Mouse (Mus musculus) ovary, adult 18-20 months (tissue): ENCODE measurements at regions not wholly inside any gene's neighbourhood (a gene's known extent, or its start where the extent isn't known, plus 50 kb on each side); places are given as distances from the start of the nearest gene placed in this dataset.

Experiments used
- DNase-seq: peaks from one replicate; pipeline ENCODE4 v3.0.0; 2022; ENCODE audit warnings: low spot score, mixed read lengths

- no peak for DNase-seq
Observed at GRCm38 (mm10) chr6:99938949-99939348, 212.8 kb upstream of the Prok2 start.

GRCm38 (mm10) chr6:99936716-99937115 lies 210.5 kb upstream of the Prok2 start:
- no peak for DNase-seq

DNA sequence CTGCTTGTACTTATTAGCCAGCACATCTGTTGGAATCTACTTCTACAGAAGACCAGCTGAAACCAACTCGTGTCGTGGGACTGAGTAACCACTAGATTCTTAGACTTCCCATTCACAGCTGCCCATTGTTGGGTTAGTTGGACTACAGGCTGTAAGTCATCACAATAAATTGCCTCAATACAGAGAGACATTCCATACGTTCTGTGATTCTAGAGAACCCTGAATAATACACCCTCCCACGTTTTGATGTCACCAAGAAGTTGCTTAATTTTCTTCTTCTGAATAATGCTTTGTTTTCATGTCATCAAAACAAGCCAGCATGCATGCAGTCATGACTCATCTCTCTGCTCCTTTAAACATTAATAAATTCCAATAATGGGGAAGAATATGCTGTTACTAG lies 209.2 kb upstream of the Prok2 start:
- DNase-seq, result no peak

- DNase-seq, result peak; percentile 52
Observed at GRCm38 (mm10) chr6:99934394-99934793, 208.2 kb upstream of the Prok2 start.

DNA sequence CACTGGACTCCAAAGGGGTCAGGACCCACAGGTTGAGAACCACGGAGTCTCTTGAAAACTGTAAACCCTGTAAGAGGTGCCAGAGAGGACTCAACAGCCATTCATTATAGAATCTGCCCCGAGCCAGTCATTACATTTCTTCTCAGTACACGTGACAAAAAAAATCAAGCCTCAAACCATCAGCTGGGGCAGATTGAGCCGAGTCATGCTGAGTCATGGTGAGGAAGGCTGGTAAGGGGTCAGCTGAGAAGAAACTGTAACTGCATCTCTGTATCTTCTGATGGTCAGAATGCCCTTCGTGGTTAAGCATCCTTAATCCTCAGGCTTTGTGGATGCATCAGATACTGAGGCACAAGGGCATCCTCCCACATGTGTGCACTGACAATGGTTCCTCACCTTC lies 207.2 kb upstream of the Prok2 start:
- DNase-seq, result no peak

- DNase-seq, result no peak
Observed at GRCm38 (mm10) chr6:99932923-99933322, 206.7 kb upstream of the Prok2 start.

- no peak for DNase-seq
Observed at GRCm38 (mm10) chr6:99932405-99932804, 206.2 kb upstream of the Prok2 start.

- no peak for DNase-seq
Observed at GRCm38 (mm10) chr6:99931588-99931987, 205.4 kb upstream of the Prok2 start.

DNA sequence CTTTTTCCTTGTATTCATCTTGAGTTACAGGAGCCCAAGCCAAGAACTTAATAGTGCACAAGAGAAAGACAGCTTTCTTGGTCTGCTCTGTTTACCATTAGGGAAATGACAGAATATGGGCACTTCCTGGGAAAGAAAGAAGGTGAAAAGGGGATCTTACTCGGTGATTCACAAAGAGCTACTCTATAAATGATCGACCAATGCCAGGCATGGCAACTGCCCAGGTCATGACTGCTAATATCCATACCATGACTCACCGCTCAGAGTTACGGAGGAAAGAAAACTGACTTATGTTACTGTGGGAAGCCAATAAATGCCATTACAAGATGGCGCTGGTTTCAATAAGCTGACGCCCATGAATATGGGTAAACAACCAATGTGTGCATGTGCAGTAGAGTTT lies 204.1 kb upstream of the Prok2 start:
- DNase-seq, result no peak

GRCm38 (mm10) chr6:99927933-99928555 lies 201.9 kb upstream of the Prok2 start:
- DNase-seq, result no peak

DNA sequence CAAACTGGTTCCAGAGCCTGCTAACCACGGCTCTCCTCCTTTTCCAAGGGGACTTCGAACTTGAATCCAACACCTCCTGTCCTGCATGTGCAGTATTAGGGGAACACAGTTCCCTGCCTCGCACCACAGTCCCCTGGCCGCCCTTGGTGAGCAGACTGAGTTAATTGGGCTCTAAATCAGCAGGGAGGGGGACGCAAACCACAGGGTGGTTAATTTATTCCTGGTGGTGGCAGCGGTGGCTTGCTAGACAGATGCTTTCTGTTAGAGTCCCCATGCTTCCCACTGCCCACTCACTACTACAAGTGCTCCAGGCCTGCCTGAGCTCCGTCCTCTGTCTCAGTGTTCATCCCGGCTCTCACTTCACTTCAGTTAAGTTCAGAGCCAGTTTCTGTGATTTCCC lies 198.0 kb upstream of the Prok2 start:
- DNase-seq, result no peak

DNA sequence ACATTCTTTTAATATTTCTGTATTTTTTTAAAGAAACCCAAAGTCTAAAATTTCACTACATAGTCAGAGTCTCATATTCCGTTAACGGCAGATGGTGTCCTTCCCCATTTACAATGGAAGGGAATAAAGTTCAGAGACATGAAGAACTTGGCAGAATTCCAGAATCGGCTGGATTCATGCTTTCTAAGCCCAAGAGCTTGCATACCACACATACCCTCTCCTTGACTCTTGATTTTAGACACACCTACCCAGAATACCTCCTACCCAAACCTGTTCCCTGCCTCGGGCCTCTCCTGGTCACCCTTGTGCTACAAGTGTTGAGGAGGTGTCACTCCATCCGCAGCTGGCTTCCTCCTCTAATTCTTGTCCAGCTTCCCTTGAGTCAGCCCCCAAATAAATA lies 195.8 kb upstream of the Prok2 start:
- no peak for DNase-seq

DNA sequence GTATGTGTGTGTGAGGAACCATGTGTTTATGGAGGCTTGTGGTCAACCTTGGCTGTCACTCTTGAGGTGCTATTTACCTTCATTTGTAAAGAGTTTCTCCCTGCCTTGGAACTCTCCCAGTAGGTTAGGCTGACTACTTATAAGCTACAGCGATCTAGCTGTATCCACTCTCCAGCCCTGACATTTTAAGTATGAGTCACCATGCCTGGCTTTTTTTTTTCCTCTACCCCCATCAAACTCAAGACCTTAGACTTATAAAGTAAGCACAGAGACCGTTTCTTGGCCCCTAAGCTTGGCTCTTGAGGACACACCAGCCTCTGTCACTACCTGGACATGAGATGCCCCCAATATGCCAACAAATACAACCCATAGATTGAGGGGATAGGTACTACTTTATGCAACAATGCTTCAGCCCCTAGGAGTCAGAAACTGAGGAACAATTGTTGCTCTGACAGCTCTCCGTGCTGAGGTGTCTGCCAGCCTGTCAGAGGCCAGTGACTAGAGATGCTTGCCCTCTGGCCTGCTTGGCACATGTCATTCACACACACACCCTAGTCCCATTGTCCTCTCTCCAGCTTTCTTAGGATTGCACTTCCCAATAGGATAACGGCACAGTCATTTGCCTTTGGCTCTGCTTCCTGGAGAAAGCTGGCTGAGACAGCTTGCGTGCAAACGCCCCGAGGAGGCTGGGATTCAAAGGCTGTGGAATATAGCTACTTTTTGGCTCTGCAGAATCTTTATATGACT lies 193.8 kb upstream of the Prok2 start:
- no peak for DNase-seq

- DNase-seq, result no peak
Observed at GRCm38 (mm10) chr6:99918351-99918750, 192.2 kb upstream of the Prok2 start.

- no peak for DNase-seq
Observed at GRCm38 (mm10) chr6:99909921-99910320, 183.7 kb upstream of the Prok2 start.

- peak; percentile 66 for DNase-seq
Observed at GRCm38 (mm10) chr6:99909459-99909858, 183.3 kb upstream of the Prok2 start.

DNA sequence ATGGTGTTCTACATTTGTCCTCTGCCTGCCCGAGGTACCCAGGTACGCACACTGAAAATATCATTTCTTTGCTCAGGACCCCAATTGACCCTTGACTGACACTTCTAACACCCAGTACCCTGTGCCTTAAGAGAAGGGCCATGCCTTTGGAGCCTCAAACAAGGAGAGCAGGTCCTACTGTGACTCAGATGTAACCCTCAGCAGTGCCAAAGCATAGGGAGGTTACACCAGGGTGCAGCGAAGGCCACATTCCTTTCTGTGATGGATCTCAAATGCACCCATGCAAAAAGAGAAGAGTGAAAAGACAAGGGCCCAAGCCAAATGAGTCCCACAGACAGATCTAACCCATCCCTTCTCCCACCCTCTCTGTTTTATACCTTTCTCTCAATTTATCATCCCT lies 181.9 kb upstream of the Prok2 start:
- no peak for DNase-seq

DNA sequence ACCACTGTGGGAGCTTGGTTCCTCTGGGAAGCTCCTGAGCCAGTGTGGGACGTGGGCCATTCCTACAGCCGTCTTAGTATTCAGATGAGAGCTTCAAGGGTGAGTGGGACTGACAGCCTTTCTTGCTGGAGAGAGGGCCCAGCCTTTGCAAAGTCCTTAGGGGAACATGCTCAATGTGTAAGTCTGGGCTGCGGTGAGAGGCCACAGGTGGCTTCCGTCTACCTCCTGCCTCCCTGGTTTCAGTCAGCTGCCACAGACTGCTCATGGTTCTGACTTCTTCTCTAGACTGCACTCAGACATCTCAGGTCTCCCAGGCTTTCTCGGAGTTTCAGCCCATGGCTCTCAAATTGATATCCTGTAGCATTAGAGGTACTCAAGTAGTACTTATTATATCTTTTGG lies 179.0 kb upstream of the Prok2 start:
- no peak for DNase-seq

- no peak for DNase-seq
Observed at GRCm38 (mm10) chr6:99904607-99905006, 178.4 kb upstream of the Prok2 start.

GRCm38 (mm10) chr6:99904044-99904443 lies 177.9 kb upstream of the Prok2 start:
- DNase-seq, result peak; percentile 19

DNA sequence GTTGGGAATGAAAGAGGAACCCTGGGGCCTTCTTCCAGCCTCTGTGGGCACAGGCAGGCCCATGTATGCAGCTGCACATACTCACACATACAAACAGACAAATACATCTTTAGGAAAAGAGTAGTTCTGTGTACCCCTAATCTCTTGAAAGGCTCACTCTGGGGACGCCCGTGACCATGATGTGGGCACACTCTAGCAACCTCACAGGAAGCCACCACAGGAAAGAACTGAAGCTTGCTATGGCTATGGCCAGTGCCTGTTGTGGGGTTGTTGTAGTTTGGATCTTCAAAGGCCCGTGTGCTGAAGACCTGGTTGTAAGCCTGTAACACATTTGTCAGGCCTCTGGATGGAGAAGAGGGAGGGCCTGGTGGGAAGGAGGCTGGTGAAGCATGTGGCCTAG lies 175.4 kb upstream of the Prok2 start:
- no peak for DNase-seq

DNA sequence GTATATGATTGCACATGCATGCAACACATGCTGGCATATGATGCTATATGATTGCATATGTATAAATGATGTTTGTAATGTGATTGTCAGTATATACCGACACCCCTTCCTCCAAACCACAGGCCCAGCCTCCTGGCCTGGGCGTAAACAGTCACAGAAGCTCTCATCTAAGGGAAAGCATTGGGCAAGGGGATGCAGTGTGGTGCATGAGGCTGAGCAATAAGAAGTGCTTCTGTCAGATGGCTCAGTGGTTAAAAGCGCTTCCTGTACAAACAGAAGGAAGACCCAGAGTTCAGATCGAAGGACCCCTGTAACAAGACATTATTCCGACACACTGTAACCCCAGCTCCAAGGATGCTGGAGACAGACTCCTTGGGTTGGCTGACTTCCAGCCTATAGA lies 175.0 kb upstream of the Prok2 start:
- DNase-seq, result no peak

GRCm38 (mm10) chr6:99899704-99900103 lies 173.5 kb upstream of the Prok2 start:
- DNase-seq, result no peak

GRCm38 (mm10) chr6:99898077-99898476 lies 171.9 kb upstream of the Prok2 start:
- no peak for DNase-seq
